Mouse (Mus musculus) neural tube, embryonic 11.5 days (tissue): ENCODE results near the gene Zfp94. TPM values are rescaled to one million over a fixed set of nuclear protein-coding genes. Genes with fewer than 3 reads are reported as not detected.

Source experiments
- ATAC-seq: fragments of 200-750 bp; cut with Nextera tagmentation; 2 replicates; pipeline ENCODE4 v1.8.0; 2017; ENCODE audit warnings: moderate number of reproducible peaks, mild to moderate bottlenecking, moderate TSS enrichment, moderate library complexity; ENCODE audit not compliant: insufficient read depth, low FRiP score, low TSS enrichment
- DNase-seq: peaks from one replicate; pipeline ENCODE4 v3.0.0-alpha.2; 2015; ENCODE audit warnings: low spot score
- H3K27ac ChIP-seq: fragments of 300-500 bp; sonication (generic); 2 replicates; pipeline ENCODE4 v1.5.1; 2014; ENCODE audit warnings: low read depth, mild to moderate bottlenecking, low read length
- H3K27me3 ChIP-seq: fragments of 300-500 bp; sonication (generic); 2 replicates; pipeline ENCODE4 v1.6.1; 2014; ENCODE audit warnings: mild to moderate bottlenecking, low read length, mixed read lengths; ENCODE audit not compliant: control insufficient read depth, insufficient read depth
- H3K36me3 ChIP-seq: fragments of 300-500 bp; sonication (generic); 2 replicates; pipeline ENCODE4 v1.6.1; 2014; ENCODE audit warnings: mild to moderate bottlenecking, low read length, moderate library complexity, mixed read lengths; ENCODE audit not compliant: control insufficient read depth, insufficient read depth
- H3K4me1 ChIP-seq: fragments of 300-500 bp; sonication (generic); 2 replicates; pipeline ENCODE4 v1.6.1; 2014; ENCODE audit warnings: low read length, mixed read lengths; ENCODE audit not compliant: control insufficient read depth, insufficient read depth
- H3K4me2 ChIP-seq: fragments of 300-500 bp; sonication (generic); 2 replicates; pipeline ENCODE4 v1.6.1; 2014; ENCODE audit warnings: low read depth, mild to moderate bottlenecking, moderate library complexity
- H3K4me3 ChIP-seq: fragments of 300-500 bp; sonication (generic); 2 replicates; pipeline ENCODE4 v1.5.1; 2014; ENCODE audit warnings: low read depth, low read length
- H3K9ac ChIP-seq: fragments of 300-500 bp; sonication (generic); 2 replicates; pipeline ENCODE4 v1.6.1; 2014; ENCODE audit warnings: mild to moderate bottlenecking, low read length
- H3K9me3 ChIP-seq: fragments of 300-500 bp; sonication (generic); 2 replicates; pipeline ENCODE4 v1.6.1; 2016; ENCODE audit warnings: low read length; ENCODE audit not compliant: control insufficient read depth
- WGBS: fragments of 180-500 bp; shearing (Covaris S2); extraction: QIAGEN DNeasy Blood & Tissue Kit; methylation state at CpG from one replicate; pipeline ENCODE4 v1.1.7; 2014; 5-methylcytosine and 5-hydroxymethylcytosine counted together
- polyA plus RNA-seq: library from polyadenylated mRNA; unstranded; fragments of >200 nt; fragmentation: Nextera tagmentation; extraction: Ambion mirVana; gene quantifications from 2 replicates; pipeline ENCODE4 v1.2.1, GENCODE M21; 2014

Gene Zfp94
- polyA plus RNA-seq, 1 experiment from 2014 or later, result 16.5 TPM

- H3K27ac ChIP-seq, result peak overlapping the region; percentile 84
- no peak for DNase-seq
- peak overlapping the region; percentile 90 for H3K4me2 ChIP-seq
- H3K4me3 ChIP-seq, result peak overlapping the region; percentile 75
- no peaks in the 10 kb centered on the region for H3K27me3 ChIP-seq
- peak; percentile 33; the same call in 1 of the 2 replicates for ATAC-seq
- H3K36me3 ChIP-seq, result peaks cover 14% of the 10 kb centered on the region
- peaks cover 9% of the 10 kb centered on the region for H3K4me1 ChIP-seq
- 0% methylated on average over 12 of the region's 12 CpGs for WGBS
- peak overlapping the region; percentile 87 for H3K9ac ChIP-seq
- no peaks in the 10 kb centered on the region for H3K9me3 ChIP-seq
Observed at GRCm38 (mm10) chr7:24298635-24298972, 17.9 kb downstream of the Zfp94 start.

GRCm38 (mm10) chr7:24297361-24298095 is 18.9 kb downstream of the Zfp94 start:
- H3K27me3 ChIP-seq, result no peaks in the 10 kb centered on the region
- H3K4me3 ChIP-seq, result peak overlapping the region; percentile 75
- H3K36me3 ChIP-seq, result peaks cover 11% of the 10 kb centered on the region
- H3K27ac ChIP-seq, result no peak overlapping the region
- DNase-seq, result no peak
- H3K4me1 ChIP-seq, result peaks cover 9% of the 10 kb centered on the region
- 95% methylated on average over 15 of the region's 15 CpGs for WGBS
- H3K9me3 ChIP-seq, result no peaks in the 10 kb centered on the region
- H3K4me2 ChIP-seq, result peak overlapping the region; percentile 90
- ATAC-seq, result no peak
- H3K9ac ChIP-seq, result peak overlapping the region; percentile 87; the same call in 1 of the 2 replicates

- 91% methylated on average over 7 of the region's 7 CpGs for WGBS
- ATAC-seq, result no peak
- H3K27ac ChIP-seq, result no peak overlapping the region
Observed at GRCm38 (mm10) chr7:24296386-24296785, 20.1 kb downstream of the Zfp94 start.

GRCm38 (mm10) chr7:24295376-24295775 is 21.1 kb downstream of the Zfp94 start:
- no peak overlapping the region for H3K4me3 ChIP-seq
- no peaks in the 10 kb centered on the region for H3K27me3 ChIP-seq
- peaks cover 27% of the 10 kb centered on the region for H3K36me3 ChIP-seq
- peaks cover 6% of the 10 kb centered on the region for H3K4me1 ChIP-seq
- no peaks in the 10 kb centered on the region for H3K9me3 ChIP-seq
- DNase-seq, result no peak
- H3K9ac ChIP-seq, result no peak overlapping the region
- no peak overlapping the region for H3K4me2 ChIP-seq
- H3K27ac ChIP-seq, result no peak overlapping the region
- WGBS, result 96% methylated on average over 7 of the region's 7 CpGs
- no peak for ATAC-seq

More at GRCm38 (mm10) chr7:24296386-24296785, 20.1 kb downstream of the Zfp94 start:
- Histone ChIP-seq H3K36me3 (peaks cover 18% of the 10 kb centered on the region), H3K27me3 (no peaks in the 10 kb centered on the region), H3K9ac (no peak overlapping the region), H3K9me3 (no peaks in the 10 kb centered on the region), H3K4me3 (no peak overlapping the region), H3K4me2 (no peak overlapping the region), H3K4me1 (peaks cover 9% of the 10 kb centered on the region)
- DNase-seq, result no peak

- Histone ChIP-seq H3K4me1 (peaks cover 6% of the 10 kb centered on the region; the same call in 1 of the 2 replicates), H3K4me2 (no peak overlapping the region), H3K9me3 (no peaks in the 10 kb centered on the region), H3K4me3 (no peak overlapping the region), H3K27ac (no peak overlapping the region), H3K9ac (no peak overlapping the region), H3K36me3 (peaks cover 30% of the 10 kb centered on the region), H3K27me3 (no peaks in the 10 kb centered on the region)
- ATAC-seq, result no peak
- WGBS, result 97% methylated on average over 4 of the region's 4 CpGs
- DNase-seq, result no peak
Observed at GRCm38 (mm10) chr7:24294763-24295162, 21.7 kb downstream of the Zfp94 start.

- H3K4me3 ChIP-seq, result no peak overlapping the region
- no peak overlapping the region for H3K9ac ChIP-seq
- ATAC-seq, result no peak
- no peak for DNase-seq
- H3K27ac ChIP-seq, result no peak overlapping the region
- H3K36me3 ChIP-seq, result peaks cover 30% of the 10 kb centered on the region
- H3K27me3 ChIP-seq, result no peaks in the 10 kb centered on the region
- peaks cover 6% of the 10 kb centered on the region; the same call in 1 of the 2 replicates for H3K4me1 ChIP-seq
- whole genome bisulfite sequencing, result 87% methylated on average over 12 of the region's 12 CpGs
- H3K9me3 ChIP-seq, result no peaks in the 10 kb centered on the region
- no peak overlapping the region for H3K4me2 ChIP-seq
Observed at GRCm38 (mm10) chr7:24293061-24293851, 23.2 kb downstream of the Zfp94 start.

GRCm38 (mm10) chr7:24291387-24292090 is 24.9 kb downstream of the Zfp94 start:
- H3K4me2 ChIP-seq, result no peak overlapping the region
- DNase-seq (no peak), ATAC-seq (no peak)
- no peaks in the 10 kb centered on the region for H3K27me3 ChIP-seq
- H3K36me3 ChIP-seq, result peaks cover 30% of the 10 kb centered on the region
- no peaks in the 10 kb centered on the region for H3K9me3 ChIP-seq
- no peak overlapping the region for H3K27ac ChIP-seq
- no peak overlapping the region for H3K9ac ChIP-seq
- H3K4me1 ChIP-seq, result no peaks in the 10 kb centered on the region
- no peak overlapping the region for H3K4me3 ChIP-seq
- WGBS, result 89% methylated on average over 27 of the region's 27 CpGs

- DNase-seq, result no peak
- Histone ChIP-seq H3K36me3 (peaks cover 28% of the 10 kb centered on the region), H3K4me2 (no peak overlapping the region), H3K27me3 (no peaks in the 10 kb centered on the region), H3K4me3 (no peak overlapping the region), H3K9me3 (no peaks in the 10 kb centered on the region), H3K4me1 (no peaks in the 10 kb centered on the region), H3K27ac (no peak overlapping the region), H3K9ac (no peak overlapping the region)
- WGBS, result 91% methylated on average over 4 of the region's 4 CpGs
- no peak for ATAC-seq
Observed at GRCm38 (mm10) chr7:24290106-24290693, 26.3 kb downstream of the Zfp94 start.
